Mouse (Mus musculus) megakaryocyte, embryonic 14.5 days (primary cell): Measurements from ENCODE around the gene Sycn.
"Not testable (repeated sequence)": the region's sequence is repeated elsewhere in the genome, so short reads cannot be mapped to it uniquely, and the experiment has no call there.

Experiments
- FLI1 ChIP-seq: IDR thresholded peaks from 2 replicates; pipeline ENCODE4 v1.6.1; 2012; ENCODE audit warnings: low read length, inconsistent platforms, mixed read lengths
- GATA1 ChIP-seq: IDR thresholded peaks from 3 replicates; pipeline ENCODE4 v1.6.1; 2012; ENCODE audit warnings: mixed read lengths, low read length, inconsistent platforms, borderline replicate concordance

DNA sequence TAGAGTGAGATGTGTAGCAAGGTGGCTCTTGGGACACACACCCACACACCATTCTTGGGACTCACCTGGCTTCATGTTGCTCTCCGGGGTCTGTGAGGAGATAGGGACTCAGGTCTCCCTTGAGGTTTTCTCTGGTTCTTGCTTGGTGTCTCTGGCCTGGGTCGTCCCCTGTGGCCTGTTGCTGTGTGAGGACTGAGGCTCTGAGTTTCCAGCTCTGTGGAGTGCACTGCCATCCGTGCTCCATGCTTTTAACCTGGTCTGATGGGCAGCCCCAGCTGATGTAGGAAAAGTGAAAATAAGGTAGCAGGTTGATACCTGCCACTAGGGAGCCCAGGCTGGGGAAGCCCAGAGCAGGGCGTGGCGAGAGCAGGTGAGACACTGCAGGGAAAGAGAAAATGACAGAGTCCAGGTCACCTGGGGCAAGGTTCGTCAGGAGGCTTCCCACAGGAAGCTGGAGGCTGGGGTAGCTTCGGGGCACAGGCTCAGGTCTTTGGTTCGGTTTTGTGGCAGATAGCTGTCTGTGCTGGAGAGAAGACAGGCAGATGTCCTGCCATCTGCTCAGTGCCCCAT, 30.2 kb upstream of the Sycn start, which contains the start of gene Ifnl2:
- TF ChIP-seq GATA1, FLI1: not testable (repeated sequence)
